ENCODE assay signal across 8 mouse cellular contexts in the genomic region with DNA sequence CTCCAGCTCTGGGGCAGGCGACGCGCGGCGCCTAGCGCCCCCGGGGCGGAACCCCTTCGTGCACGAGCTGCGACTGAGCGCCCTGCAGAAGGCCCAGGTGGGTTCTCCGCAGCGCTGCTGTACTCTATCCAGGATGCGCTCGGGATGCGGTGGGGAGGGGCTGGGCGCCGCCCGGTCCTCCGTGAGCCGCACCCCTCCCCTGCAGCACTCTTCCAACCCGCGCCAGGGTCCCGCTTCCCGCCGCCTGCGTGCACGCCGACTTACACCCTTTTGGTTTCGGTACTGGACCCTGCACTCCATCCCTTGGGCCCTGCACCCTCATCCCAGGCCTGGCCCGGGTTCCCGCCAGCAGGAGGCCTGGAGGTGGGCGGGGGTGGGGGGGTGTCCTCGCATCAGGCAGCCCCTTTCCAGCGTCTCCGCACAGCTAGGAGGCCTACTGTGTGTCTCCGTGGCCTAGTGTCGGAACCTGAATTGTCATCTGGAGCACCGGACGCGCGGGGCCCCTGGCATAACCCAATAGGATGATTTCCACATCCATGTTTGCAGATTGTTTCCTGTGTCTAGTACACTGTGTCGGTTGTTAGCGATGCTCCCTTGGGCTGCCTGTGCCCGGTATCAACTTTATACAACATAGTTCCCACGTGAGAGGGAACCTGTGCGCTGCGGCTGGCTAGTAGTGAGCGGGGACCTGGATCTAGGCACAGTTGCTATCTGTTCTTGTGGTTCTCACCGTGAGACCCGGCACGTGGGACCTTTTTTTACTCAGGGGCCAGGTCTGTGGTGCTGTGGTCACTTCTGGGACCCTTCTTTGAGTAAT. TPM values are rescaled to one million over a fixed set of nuclear protein-coding genes. Genes with fewer than 3 reads are reported as not detected.
DNase-seq lines count a peak whose midpoint lies in the region; ATAC-seq and TF ChIP-seq lines count a peak whose summit lies in the region.

No protein-coding gene starts in this region.

- peak; percentile 90 for ATAC-seq in embryonic facial prominence, embryonic 14.5 days (ENCODE audit: low read depth)
- ATAC-seq in hematopoietic stem cell, adult 5-6 weeks (replicated peaks in 1 of 2; ENCODE audit: insufficient read depth in 1 of 2, low FRiP score in 2 of 2, low TSS enrichment in 1 of 2, low read depth in 1 of 2, poor library complexity in 2 of 2, severe bottlenecking in 2 of 2): peak; percentile 17 to 37; a peak in 3 of 4 replicates
- peak; percentile 82 for ATAC-seq in limb, embryonic 11.5 days (ENCODE audit: insufficient number of reproducible peaks, low FRiP score, low TSS enrichment, low read depth)

- no peak for TF ChIP-seq POLR2A in testis, adult 2 months (IDR thresholded peaks at IDR 0.05; ENCODE audit: control insufficient read depth, low read depth, low read length)

- DNase-seq in adrenal gland, adult (ENCODE audit: inconsistent age in 2 of 2, low spot score in 1 of 2): peak; percentile 53 to 76
- DNase-seq in adrenal gland, adult 2 months: no peak
- DNase-seq in T-cell, adult 2 months (ENCODE audit: low spot score): peak; percentile 40
- peak; percentile 16 for DNase-seq in embryonic facial prominence, embryonic 14.5 days (ENCODE audit: low spot score)
- no peak for DNase-seq in limb, embryonic 11.5 days (ENCODE audit: low spot score)
- no peak for DNase-seq in midbrain, embryonic 10.5 days (ENCODE audit: low spot score)

- WGBS in embryonic facial prominence, embryonic 14.5 days: under 1% methylated on average over 31 of the region's 53 CpGs
- under 1% methylated on average over 47 of the region's 53 CpGs for WGBS in limb, embryonic 11.5 days
- WGBS in midbrain, embryonic 10.5 days: under 1% methylated on average over 53 of the region's 53 CpGs

- TF ChIP-seq CTCF in testis, adult 2 months (IDR thresholded peaks at IDR 0.05; ENCODE audit: control insufficient read depth, insufficient read depth, insufficient replicate concordance, low read depth, low read length): no peak

- peaks cover 18% of the 10 kb centered on the region for H3K4me1 ChIP-seq in embryonic facial prominence, embryonic 14.5 days (ENCODE audit: control insufficient read depth, insufficient read depth, low read length)
- H3K4me1 ChIP-seq in limb, embryonic 11.5 days (ENCODE audit: control insufficient read depth, insufficient read depth, low read length): peaks cover 12% of the 10 kb centered on the region
- H3K4me1 ChIP-seq in midbrain, embryonic 10.5 days: peaks cover 44% of the 10 kb centered on the region
- peaks cover 11% of the 10 kb centered on the region for H3K4me1 ChIP-seq in testis, adult 2 months (ENCODE audit: control insufficient read depth, insufficient read depth, low read length)

- peak overlapping the region; percentile 91 for H3K4me2 ChIP-seq in embryonic facial prominence, embryonic 14.5 days (ENCODE audit: low read depth, low read length)
- H3K4me2 ChIP-seq in limb, embryonic 11.5 days (ENCODE audit: low read depth, severe bottlenecking): peak overlapping the region; percentile 80

- peak overlapping the region; percentile 93 for H3K9ac ChIP-seq in embryonic facial prominence, embryonic 14.5 days (ENCODE audit: low read depth, low read length)
- H3K9ac ChIP-seq in limb, embryonic 11.5 days (ENCODE audit: low read length): peak overlapping the region; percentile 94

- no peaks in the 10 kb centered on the region for H3K9me3 ChIP-seq in embryonic facial prominence, embryonic 14.5 days (ENCODE audit: control insufficient read depth, low read length)
- H3K9me3 ChIP-seq in limb, embryonic 11.5 days (ENCODE audit: control insufficient read depth, low read length): no peaks in the 10 kb centered on the region
- H3K9me3 ChIP-seq in midbrain, embryonic 10.5 days (replicated peaks): no peaks in the 10 kb centered on the region

- H3K27me3 ChIP-seq in embryonic facial prominence, embryonic 14.5 days (replicated peaks; ENCODE audit: control insufficient read depth, insufficient read depth, low read length): no peaks in the 10 kb centered on the region
- H3K27me3 ChIP-seq in limb, embryonic 11.5 days (ENCODE audit: control insufficient read depth, insufficient read depth, low read length): no peaks in the 10 kb centered on the region
- H3K27me3 ChIP-seq in midbrain, embryonic 10.5 days (ENCODE audit: low read depth, poor library complexity, severe bottlenecking): no peaks in the 10 kb centered on the region
- no peaks in the 10 kb centered on the region for H3K27me3 ChIP-seq in testis, adult 2 months (ENCODE audit: control insufficient read depth, insufficient read depth, low read length)

- H3K36me3 ChIP-seq in embryonic facial prominence, embryonic 14.5 days (ENCODE audit: control insufficient read depth, insufficient read depth, low read length): no peaks in the 10 kb centered on the region
- peaks cover 2% of the 10 kb centered on the region; the same call in 1 of the 2 replicates for H3K36me3 ChIP-seq in limb, embryonic 11.5 days (ENCODE audit: control insufficient read depth, insufficient read depth, low read length)
- peaks cover 20% of the 10 kb centered on the region for H3K36me3 ChIP-seq in midbrain, embryonic 10.5 days
- no peaks in the 10 kb centered on the region for H3K36me3 ChIP-seq in testis, adult 2 months (ENCODE audit: control insufficient read depth, insufficient read depth, low read length)

- H3K27ac ChIP-seq in embryonic facial prominence, embryonic 14.5 days (replicated peaks; ENCODE audit: low read depth, low read length): peak overlapping the region; percentile 98
- peak overlapping the region; percentile 95 for H3K27ac ChIP-seq in limb, embryonic 11.5 days (replicated peaks; ENCODE audit: low read depth, low read length)
- peak overlapping the region; percentile 98 for H3K27ac ChIP-seq in midbrain, embryonic 10.5 days (replicated peaks)
- H3K27ac ChIP-seq in testis, adult 2 months (ENCODE audit: control insufficient read depth, insufficient read depth, low read depth, low read length): no peak overlapping the region

- H3K4me3 ChIP-seq in embryonic facial prominence, embryonic 14.5 days (ENCODE audit: low read depth, low read length): peak overlapping the region; percentile 94
- peak overlapping the region; percentile 94 for H3K4me3 ChIP-seq in limb, embryonic 11.5 days (ENCODE audit: low read depth, low read length)
- peak overlapping the region; percentile 96 for H3K4me3 ChIP-seq in midbrain, embryonic 10.5 days
- peak overlapping the region; percentile 81 for H3K4me3 ChIP-seq in testis, adult 2 months (ENCODE audit: control insufficient read depth, low read depth, low read length)

RNA-seq across cellular contexts. Expression of gene Lpcat1, which starts 0.6 kb away (rescaled TPM):
- total RNA-seq in adrenal gland, adult 2 months (2021): 10 to 100 TPM; 11.8 to 17.3 TPM
- 20.3 and 23.4 TPM in 2 replicates for polyA plus RNA-seq in adrenal gland, adult 2 months (2012; rRNA removed)
- polyA plus RNA-seq in embryonic facial prominence, embryonic 14.5 days (2014; fragmentation: Nextera tagmentation; extraction: Ambion mirVana): 39.4 and 43.6 TPM in 2 replicates
- total RNA-seq in hematopoietic stem cell, adult 5-6 weeks (2017): 19.4 and 22.5 TPM in 2 replicates
- 47.6 and 47.7 TPM in 2 replicates for polyA plus RNA-seq in limb, embryonic 11.5 days (2014; fragmentation: Nextera tagmentation; extraction: Ambion mirVana)
- polyA plus RNA-seq in midbrain, embryonic 10.5 days (2016; fragmentation: Nextera tagmentation; extraction: Ambion mirVana): 65.3 and 66.6 TPM in 2 replicates
- polyA plus RNA-seq in testis, adult 2 months (2012; rRNA removed): 1.9 and 2.0 TPM in 2 replicates

Comparison
In these comparisons a context has a peak if more than half of its experiments do, and no peak if none do; other contexts are left out.
1. DNase-seq: peak in adrenal gland, adult (2 of 2), T-cell, adult 2 months (single experiment) and embryonic facial prominence, embryonic 14.5 days (single experiment); none in adrenal gland, adult 2 months (single experiment), limb, embryonic 11.5 days (single experiment) and midbrain, embryonic 10.5 days (single experiment).
2. ATAC-seq: peak in every context shown above with its lines; median percentile 90 in embryonic facial prominence, embryonic 14.5 days; 82 in limb, embryonic 11.5 days; 27 in hematopoietic stem cell, adult 5-6 weeks.
3. Peak in every context shown above with its lines, with median percentiles within 50 percentile points of each other: H3K4me3 ChIP-seq.